Mouse (Mus musculus) embryonic facial prominence, embryonic 13.5 days (tissue): Measurements from ENCODE around the gene Cdkal1. TPM values are rescaled to one million over a fixed set of nuclear protein-coding genes. Genes with fewer than 3 reads are reported as not detected.

ENCODE experiments used
- ATAC-seq: fragments of 200-750 bp; cut with Nextera tagmentation; 2 replicates; pipeline ENCODE4 v1.8.0; 2017; ENCODE audit warnings: low read depth; ENCODE audit not compliant: insufficient number of reproducible peaks, insufficient read depth, low FRiP score, low TSS enrichment
- H3K27ac ChIP-seq: fragments of 300-500 bp; sonication (generic); 2 replicates; pipeline ENCODE4 v1.5.1; 2015; ENCODE audit warnings: moderate library complexity, mild to moderate bottlenecking, inconsistent platforms
- H3K27me3 ChIP-seq: fragments of 300-500 bp; sonication (generic); 2 replicates; pipeline ENCODE4 v1.6.1; 2015; ENCODE audit warnings: mild to moderate bottlenecking, inconsistent platforms
- H3K36me3 ChIP-seq: fragments of 300-500 bp; sonication (generic); 2 replicates; pipeline ENCODE4 v1.6.1; 2015; ENCODE audit warnings: mild to moderate bottlenecking, inconsistent platforms
- H3K4me1 ChIP-seq: fragments of 300-500 bp; sonication (generic); 2 replicates; pipeline ENCODE4 v1.6.1; 2015; ENCODE audit warnings: inconsistent platforms
- H3K4me2 ChIP-seq: fragments of 300-500 bp; sonication (generic); 2 replicates; pipeline ENCODE4 v1.6.1; 2015; ENCODE audit warnings: moderate library complexity, mild to moderate bottlenecking, inconsistent platforms
- H3K4me3 ChIP-seq: fragments of 300-500 bp; sonication (generic); 2 replicates; pipeline ENCODE4 v1.5.1; 2015; ENCODE audit warnings: mild to moderate bottlenecking, inconsistent platforms
- H3K9ac ChIP-seq: fragments of 300-500 bp; sonication (generic); 2 replicates; pipeline ENCODE4 v1.6.1; 2015; ENCODE audit warnings: mild to moderate bottlenecking, inconsistent platforms
- H3K9me3 ChIP-seq: fragments of 300-500 bp; sonication (generic); 2 replicates; pipeline ENCODE4 v1.6.1; 2016; ENCODE audit warnings: inconsistent platforms
- WGBS: fragments of 180-500 bp; shearing (Covaris S2); methylation state at CpG from one replicate; pipeline ENCODE4 v1.1.7; 2015; ENCODE audit warnings: mixed read lengths; 5-methylcytosine and 5-hydroxymethylcytosine counted together
- polyA plus RNA-seq: library from polyadenylated mRNA; unstranded; fragments of >200 nt; fragmentation: Nextera tagmentation; extraction: Ambion mirVana; gene quantifications from 2 replicates; pipeline ENCODE4 v1.2.1, GENCODE M21; 2015

The Cdkal1 gene
- polyA plus RNA-seq, 1 experiment from 2014 or later: 34.0 TPM

GRCm38 (mm10) chr13:29521321-29521720 lies 334.2 kb downstream of the Cdkal1 start:
- Histone ChIP-seq H3K4me1 (0 out of 2 replicates have a peak, but pooled peaks cover 6% of the 10 kb centered on the region), H3K36me3 (no peaks in the 10 kb centered on the region), H3K4me2 (no peak overlapping the region), H3K27me3 (no peaks in the 10 kb centered on the region), H3K9ac (no peak overlapping the region), H3K27ac (no peak overlapping the region), H3K9me3 (no peaks in the 10 kb centered on the region), H3K4me3 (no peak overlapping the region)
- ATAC-seq: no peak
- WGBS: 79% methylated on average over 4 of the region's 4 CpGs

- H3K36me3 ChIP-seq: no peaks in the 10 kb centered on the region
- no peak overlapping the region for H3K4me3 ChIP-seq
- 76% methylated on average over 1 of the region's 1 CpGs for WGBS
- no peak overlapping the region for H3K9ac ChIP-seq
- no peak for ATAC-seq
- H3K27me3 ChIP-seq: no peaks in the 10 kb centered on the region
- H3K4me2 ChIP-seq: no peak overlapping the region
- no peaks in the 10 kb centered on the region for H3K9me3 ChIP-seq
- H3K4me1 ChIP-seq: 0 out of 2 replicates have a peak, but pooled peaks cover 6% of the 10 kb centered on the region
- no peak overlapping the region for H3K27ac ChIP-seq
Observed at GRCm38 (mm10) chr13:29514071-29514470, 341.4 kb downstream of the Cdkal1 start.

DNA sequence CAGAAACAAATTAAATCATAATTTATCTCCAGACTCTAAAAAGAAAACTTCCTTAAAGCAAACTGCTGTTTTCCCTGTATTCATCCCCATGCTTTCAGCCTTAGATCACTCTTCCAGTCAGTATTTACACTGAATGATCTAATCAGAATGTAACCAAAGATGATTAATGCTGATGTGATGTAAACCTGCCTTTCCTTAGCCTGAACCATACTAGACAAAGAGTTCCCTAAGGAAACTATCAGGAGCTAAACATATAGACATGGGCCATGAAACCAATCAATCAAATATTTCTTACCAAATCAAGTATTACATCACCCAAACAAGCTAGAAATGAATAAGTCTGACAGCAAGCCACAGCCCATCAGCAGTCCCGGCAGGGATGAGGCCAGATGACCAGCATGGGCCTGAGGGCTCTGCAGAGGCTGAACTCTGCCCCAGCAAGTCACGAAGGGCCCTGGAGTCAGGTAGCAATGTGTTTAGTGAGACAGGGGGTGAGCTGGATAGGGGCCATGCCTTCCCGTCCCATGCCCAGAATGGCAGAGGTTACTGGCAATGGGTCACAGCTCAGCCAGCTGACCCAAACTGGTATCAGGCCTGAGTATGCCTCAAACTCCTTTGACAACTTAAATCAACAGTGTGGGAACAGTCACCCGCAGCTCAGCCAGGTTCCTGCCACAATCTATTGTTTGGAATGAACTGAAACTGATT lies 350.5 kb downstream of the Cdkal1 start:
- no peaks in the 10 kb centered on the region for H3K9me3 ChIP-seq
- 54% methylated on average over 4 of the region's 4 CpGs for WGBS
- H3K4me3 ChIP-seq: no peak overlapping the region
- no peaks in the 10 kb centered on the region for H3K27me3 ChIP-seq
- no peak overlapping the region for H3K27ac ChIP-seq
- H3K4me2 ChIP-seq: no peak overlapping the region
- H3K9ac ChIP-seq: no peak overlapping the region
- H3K4me1 ChIP-seq: peaks cover 13% of the 10 kb centered on the region; the same call in 1 of the 2 replicates
- no peaks in the 10 kb centered on the region for H3K36me3 ChIP-seq
- no peak for ATAC-seq

DNA sequence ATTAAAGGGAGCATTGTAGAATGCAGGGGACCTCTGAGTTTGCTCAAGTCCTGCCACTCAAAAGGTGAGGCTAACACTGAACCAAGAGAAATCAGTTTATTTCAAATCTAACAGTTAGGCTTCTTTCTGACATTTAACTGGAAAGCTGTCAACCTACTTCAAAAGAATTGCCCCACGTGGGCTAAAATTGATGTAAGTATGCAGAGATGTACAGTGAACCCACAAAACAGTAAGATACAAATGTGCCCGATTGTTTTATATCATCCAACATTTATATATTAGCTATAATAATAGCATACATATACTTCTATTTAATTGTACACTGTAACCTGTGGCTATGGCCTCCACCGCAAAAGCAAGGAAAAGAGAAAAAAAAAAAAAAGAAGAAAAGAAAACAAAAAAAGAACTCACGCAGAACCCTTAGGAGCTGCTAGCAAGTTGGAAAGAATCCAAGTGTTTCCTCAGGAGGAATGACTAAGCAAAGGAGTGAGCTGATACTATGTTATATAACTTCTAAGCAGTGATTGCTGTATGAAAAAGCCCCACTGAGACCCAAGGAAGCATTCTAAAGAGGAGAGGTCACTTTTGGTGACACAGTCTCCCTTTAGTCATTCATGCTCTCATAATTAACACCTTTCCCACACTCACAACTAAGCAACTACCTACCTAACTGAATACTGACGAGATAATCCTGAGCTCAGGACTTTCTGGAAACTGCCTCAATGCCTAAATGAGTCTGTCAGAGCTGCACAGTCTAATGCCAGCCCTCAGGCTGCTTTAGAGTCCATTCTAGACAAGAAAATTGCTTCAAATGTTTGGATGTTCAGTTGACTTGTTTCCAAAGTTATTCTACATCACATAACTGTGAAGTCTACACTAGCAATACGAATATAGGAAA lies 352.1 kb downstream of the Cdkal1 start:
- H3K4me1 ChIP-seq: peaks cover 13% of the 10 kb centered on the region; the same call in 1 of the 2 replicates
- 51% methylated on average over 6 of the region's 6 CpGs for WGBS
- H3K27ac ChIP-seq: no peak overlapping the region
- no peak overlapping the region for H3K4me3 ChIP-seq
- ATAC-seq: no peak
- H3K9ac ChIP-seq: no peak overlapping the region
- H3K36me3 ChIP-seq: no peaks in the 10 kb centered on the region
- no peak overlapping the region for H3K4me2 ChIP-seq
- H3K9me3 ChIP-seq: no peaks in the 10 kb centered on the region
- no peaks in the 10 kb centered on the region for H3K27me3 ChIP-seq

DNA sequence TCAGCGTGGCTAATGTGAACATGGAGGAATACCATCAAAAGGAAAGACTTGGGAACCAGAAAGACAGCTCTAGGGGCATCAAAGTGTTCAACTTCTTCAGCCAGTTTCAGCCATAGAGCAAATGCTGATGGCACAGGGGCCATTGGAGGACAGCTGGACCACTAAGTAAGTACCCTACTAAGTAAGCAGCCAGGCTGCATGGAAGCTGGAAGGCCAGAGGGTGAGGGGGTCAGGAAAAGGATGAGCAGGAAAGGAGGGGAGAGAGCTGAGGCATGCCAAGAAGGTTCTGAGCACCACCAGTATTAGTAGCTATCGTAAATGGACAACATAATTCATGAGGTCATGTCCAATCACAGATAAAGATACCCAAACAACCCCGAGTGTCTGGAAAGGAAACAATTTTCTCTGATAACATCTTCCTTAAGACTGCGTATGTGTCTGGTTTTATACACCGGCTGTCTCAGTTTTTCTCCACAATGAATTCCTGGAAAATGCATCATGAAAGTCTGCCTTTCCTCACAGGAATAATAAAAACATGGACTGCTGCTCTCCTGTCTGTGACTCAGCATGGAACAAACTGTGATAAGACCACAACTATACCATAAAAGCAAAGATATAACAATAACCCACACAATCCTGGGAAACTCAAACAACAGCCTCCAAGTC lies 352.9 kb downstream of the Cdkal1 start:
- H3K27me3 ChIP-seq: no peaks in the 10 kb centered on the region
- H3K9me3 ChIP-seq: no peaks in the 10 kb centered on the region
- no peak overlapping the region for H3K4me2 ChIP-seq
- H3K4me1 ChIP-seq: peaks cover 13% of the 10 kb centered on the region; the same call in 1 of the 2 replicates
- H3K27ac ChIP-seq: no peak overlapping the region
- ATAC-seq: no peak
- WGBS: 59% methylated on average over 5 of the region's 5 CpGs
- H3K4me3 ChIP-seq: no peak overlapping the region
- no peak overlapping the region for H3K9ac ChIP-seq
- no peaks in the 10 kb centered on the region for H3K36me3 ChIP-seq

DNA sequence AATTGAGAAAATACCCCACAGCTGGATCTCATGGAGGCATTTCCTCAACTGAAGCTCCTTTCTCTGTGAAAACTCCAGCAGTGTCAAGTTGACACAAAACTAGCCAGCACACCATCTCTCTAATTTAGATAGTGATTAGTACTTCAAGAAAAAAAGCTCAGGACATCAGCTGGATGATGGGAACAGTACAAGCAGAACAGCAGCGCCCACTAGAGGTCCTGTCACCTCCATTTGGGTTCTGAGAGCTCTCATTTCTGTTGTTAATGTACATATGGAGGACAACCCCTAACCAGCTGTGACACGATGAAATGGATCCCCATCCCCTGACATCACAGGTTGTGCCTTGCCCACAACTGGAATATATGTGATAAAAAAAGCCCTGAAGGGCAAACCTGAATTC lies 354.3 kb downstream of the Cdkal1 start:
- no peak overlapping the region for H3K4me2 ChIP-seq
- H3K27ac ChIP-seq: no peak overlapping the region
- WGBS: 67% methylated on average over 2 of the region's 2 CpGs
- no peaks in the 10 kb centered on the region for H3K27me3 ChIP-seq
- H3K4me1 ChIP-seq: peaks cover 13% of the 10 kb centered on the region; the same call in 1 of the 2 replicates
- H3K4me3 ChIP-seq: no peak overlapping the region
- ATAC-seq: no peak
- H3K9me3 ChIP-seq: no peaks in the 10 kb centered on the region
- no peaks in the 10 kb centered on the region for H3K36me3 ChIP-seq
- no peak overlapping the region for H3K9ac ChIP-seq

GRCm38 (mm10) chr13:29499750-29500149 lies 355.7 kb downstream of the Cdkal1 start:
- Histone ChIP-seq H3K4me2 (no peak overlapping the region), H3K4me3 (no peak overlapping the region), H3K36me3 (no peaks in the 10 kb centered on the region), H3K27me3 (no peaks in the 10 kb centered on the region), H3K4me1 (peaks cover 13% of the 10 kb centered on the region; the same call in 1 of the 2 replicates), H3K27ac (no peak overlapping the region), H3K9ac (no peak overlapping the region), H3K9me3 (no peaks in the 10 kb centered on the region)
- WGBS: 85% methylated on average over 2 of the region's 2 CpGs
- no peak for ATAC-seq

DNA sequence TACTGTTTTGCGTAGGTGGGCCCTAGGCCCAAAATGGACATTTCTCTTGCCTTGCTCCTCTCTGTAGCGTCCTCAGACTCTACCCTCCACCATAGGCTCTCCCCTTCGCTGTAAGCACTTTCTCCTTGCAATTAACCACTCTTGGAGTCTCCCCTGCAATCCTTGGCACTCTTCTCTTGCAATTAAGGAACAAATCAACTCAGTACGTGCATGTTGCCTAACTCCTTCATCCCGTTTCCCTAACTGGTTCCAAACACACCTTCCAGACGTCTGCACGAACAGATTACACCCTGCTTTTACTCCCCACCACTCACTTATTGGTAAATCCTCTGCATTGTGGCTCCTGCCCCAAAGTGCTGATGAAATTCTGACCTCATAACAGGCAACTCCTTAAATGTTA lies 358.2 kb downstream of the Cdkal1 start:
- H3K27ac ChIP-seq: no peak overlapping the region
- no peak overlapping the region for H3K9ac ChIP-seq
- H3K4me1 ChIP-seq: no peaks in the 10 kb centered on the region
- no peaks in the 10 kb centered on the region for H3K9me3 ChIP-seq
- WGBS: 69% methylated on average over 7 of the region's 7 CpGs
- H3K36me3 ChIP-seq: no peaks in the 10 kb centered on the region
- no peak overlapping the region for H3K4me3 ChIP-seq
- no peaks in the 10 kb centered on the region for H3K27me3 ChIP-seq
- H3K4me2 ChIP-seq: no peak overlapping the region
- no peak for ATAC-seq

- H3K4me1 ChIP-seq: no peaks in the 10 kb centered on the region
- no peaks in the 10 kb centered on the region for H3K9me3 ChIP-seq
- no peak overlapping the region for H3K27ac ChIP-seq
- H3K9ac ChIP-seq: no peak overlapping the region
- no peak overlapping the region for H3K4me3 ChIP-seq
- ATAC-seq: no peak
- no peaks in the 10 kb centered on the region for H3K36me3 ChIP-seq
- H3K27me3 ChIP-seq: no peaks in the 10 kb centered on the region
- WGBS: 58% methylated on average over 8 of the region's 8 CpGs
- H3K4me2 ChIP-seq: no peak overlapping the region
Observed at GRCm38 (mm10) chr13:29490341-29490740, 365.1 kb downstream of the Cdkal1 start.

DNA sequence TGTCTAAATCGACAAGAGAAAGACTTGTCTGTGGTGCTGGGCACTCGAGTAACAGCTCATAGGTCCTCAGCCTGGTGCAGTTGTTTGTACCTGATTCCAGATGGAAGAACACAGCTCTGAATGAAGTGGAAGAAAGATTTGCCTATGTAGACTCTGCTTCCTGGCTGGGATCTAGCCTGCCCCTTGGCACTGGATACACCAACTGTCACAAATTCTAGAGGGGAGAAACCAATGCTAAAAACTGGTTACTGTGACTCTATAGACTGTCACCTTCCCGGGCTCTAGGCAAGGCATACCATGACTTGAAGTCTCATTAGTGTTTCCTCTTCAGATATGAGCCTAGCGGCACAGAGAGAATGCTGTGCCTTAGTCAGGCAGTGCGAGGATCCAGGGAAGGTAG lies 366.0 kb downstream of the Cdkal1 start:
- H3K9me3 ChIP-seq: no peaks in the 10 kb centered on the region
- no peak overlapping the region for H3K27ac ChIP-seq
- H3K9ac ChIP-seq: no peak overlapping the region
- H3K36me3 ChIP-seq: no peaks in the 10 kb centered on the region
- H3K4me3 ChIP-seq: no peak overlapping the region
- no peaks in the 10 kb centered on the region for H3K4me1 ChIP-seq
- ATAC-seq: no peak
- no peaks in the 10 kb centered on the region for H3K27me3 ChIP-seq
- 80% methylated on average over 5 of the region's 5 CpGs for WGBS
- H3K4me2 ChIP-seq: no peak overlapping the region

DNA sequence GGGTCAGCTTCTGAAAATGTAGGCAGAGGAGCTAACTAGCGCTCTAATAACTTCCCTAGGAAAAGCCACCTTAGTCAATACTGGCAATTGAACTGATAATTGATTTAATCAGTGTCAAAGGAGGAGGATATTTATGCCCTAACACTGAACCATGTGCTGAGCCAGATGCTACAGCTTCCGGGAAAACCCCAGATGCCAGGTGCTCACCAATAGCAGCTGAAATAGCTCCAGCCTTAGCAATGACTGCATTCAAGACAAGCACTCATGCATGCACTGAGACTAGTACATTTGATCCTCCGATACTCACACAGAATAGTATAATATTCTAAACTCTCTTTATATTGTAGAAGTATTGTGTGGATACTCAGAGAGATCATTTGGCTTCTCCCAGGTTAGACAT lies 368.8 kb downstream of the Cdkal1 start:
- no peaks in the 10 kb centered on the region for H3K36me3 ChIP-seq
- H3K9ac ChIP-seq: no peak overlapping the region
- no peaks in the 10 kb centered on the region for H3K27me3 ChIP-seq
- H3K4me2 ChIP-seq: no peak overlapping the region
- no peaks in the 10 kb centered on the region for H3K9me3 ChIP-seq
- no peak overlapping the region for H3K27ac ChIP-seq
- WGBS: 63% methylated on average over 3 of the region's 3 CpGs
- ATAC-seq: no peak
- no peak overlapping the region for H3K4me3 ChIP-seq
- no peaks in the 10 kb centered on the region for H3K4me1 ChIP-seq
